Mouse (Mus musculus): ENCODE data around the gene Gm10097. TPM values are rescaled to one million over a fixed set of nuclear protein-coding genes. Genes with fewer than 3 reads are reported as not detected.

Gene Gm10097
- polyA plus RNA-seq, 1 experiment = not detected

DNA sequence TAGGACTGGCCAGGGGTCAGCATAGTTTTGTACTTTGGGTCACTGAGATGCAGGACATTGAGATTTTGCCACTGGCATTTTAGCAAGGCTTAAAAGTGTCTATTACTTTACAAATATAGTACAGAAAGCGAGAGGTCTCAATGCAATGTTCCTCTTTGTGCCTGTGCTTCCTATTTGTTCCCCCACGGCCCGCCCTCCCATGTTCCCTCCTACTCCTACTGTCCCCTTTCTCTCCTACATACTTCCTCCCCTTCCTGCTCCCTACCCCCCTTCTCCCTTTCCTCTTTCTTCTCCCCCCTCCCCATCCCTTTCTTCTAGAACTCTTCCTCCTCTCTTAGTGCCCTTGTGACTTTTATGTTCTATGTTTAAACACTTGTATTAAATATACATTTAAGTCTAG lies 12.1 kb upstream of the Gm10097 start:
- no peaks in the 10 kb centered on the region for H3K4me1 ChIP-seq (replicated peaks; ENCODE audit: control insufficient read depth, insufficient read depth, low read length)
- H3K36me3 ChIP-seq (ENCODE audit: control insufficient read depth, insufficient read depth, low read length) = peaks cover 40% of the 10 kb centered on the region
- DNase-seq = no peak
- H3K27ac ChIP-seq (ENCODE audit: control insufficient read depth, insufficient read depth, low read length) = no peak overlapping the region
- H3K4me3 ChIP-seq (ENCODE audit: control insufficient read depth, insufficient read depth, low read length) = no peak overlapping the region
- no peaks in the 10 kb centered on the region for H3K27me3 ChIP-seq (ENCODE audit: control insufficient read depth, insufficient read depth, low read length)
- 85% methylated on average over 3 of the region's 3 CpGs for WGBS
- TF ChIP-seq POLR2A (IDR thresholded peaks at IDR 0.05; ENCODE audit: control insufficient read depth, extremely low read depth, insufficient read depth, low read length, poor library complexity) = no peak
- TF ChIP-seq CTCF (IDR thresholded peaks at IDR 0.05; ENCODE audit: borderline replicate concordance, control insufficient read depth, extremely low read depth, insufficient read depth, low read length, poor library complexity) = no peak

- Histone ChIP-seq H3K36me3 (ENCODE audit: control insufficient read depth, insufficient read depth, low read length) (peaks cover 33% of the 10 kb centered on the region), H3K4me3 (ENCODE audit: control insufficient read depth, insufficient read depth, low read length) (no peak overlapping the region), H3K27me3 (ENCODE audit: control insufficient read depth, insufficient read depth, low read length) (no peaks in the 10 kb centered on the region), H3K27ac (ENCODE audit: control insufficient read depth, insufficient read depth, low read length) (no peak overlapping the region), H3K4me1 (replicated peaks; ENCODE audit: control insufficient read depth, insufficient read depth, low read length) (no peaks in the 10 kb centered on the region)
- no peak for DNase-seq
- WGBS = 97% methylated on average over 15 of the region's 15 CpGs
- TF ChIP-seq POLR2A (IDR thresholded peaks at IDR 0.05; ENCODE audit: control insufficient read depth, extremely low read depth, insufficient read depth, low read length, poor library complexity) = no peak
- no peak for TF ChIP-seq CTCF (IDR thresholded peaks at IDR 0.05; ENCODE audit: borderline replicate concordance, control insufficient read depth, extremely low read depth, insufficient read depth, low read length, poor library complexity)
These were observed 11.3 kb upstream of the Gm10097 start for GRCm38 (mm10) chr10:5057661-5058060.

- TF ChIP-seq POLR2A (IDR thresholded peaks at IDR 0.05; ENCODE audit: control insufficient read depth, extremely low read depth, insufficient read depth, low read length, poor library complexity) (no peak), CTCF (IDR thresholded peaks at IDR 0.05; ENCODE audit: borderline replicate concordance, control insufficient read depth, extremely low read depth, insufficient read depth, low read length, poor library complexity) (no peak)
- 91% methylated on average over 2 of the region's 2 CpGs for WGBS
- Histone ChIP-seq H3K4me1 (replicated peaks; ENCODE audit: control insufficient read depth, insufficient read depth, low read length) (no peaks in the 10 kb centered on the region), H3K27me3 (ENCODE audit: control insufficient read depth, insufficient read depth, low read length) (no peaks in the 10 kb centered on the region), H3K4me3 (ENCODE audit: control insufficient read depth, insufficient read depth, low read length) (no peak overlapping the region), H3K36me3 (ENCODE audit: control insufficient read depth, insufficient read depth, low read length) (peaks cover 33% of the 10 kb centered on the region), H3K27ac (ENCODE audit: control insufficient read depth, insufficient read depth, low read length) (no peak overlapping the region)
- no peak for DNase-seq
These were observed 10.1 kb upstream of the Gm10097 start for GRCm38 (mm10) chr10:5058876-5059275.

- Histone ChIP-seq H3K4me3 (ENCODE audit: control insufficient read depth, insufficient read depth, low read length) (no peak overlapping the region), H3K36me3 (ENCODE audit: control insufficient read depth, insufficient read depth, low read length) (peaks cover 29% of the 10 kb centered on the region), H3K27ac (ENCODE audit: control insufficient read depth, insufficient read depth, low read length) (no peak overlapping the region), H3K27me3 (ENCODE audit: control insufficient read depth, insufficient read depth, low read length) (no peaks in the 10 kb centered on the region), H3K4me1 (replicated peaks; ENCODE audit: control insufficient read depth, insufficient read depth, low read length) (no peaks in the 10 kb centered on the region)
- 83% methylated on average over 2 of the region's 2 CpGs for WGBS
- no peak for TF ChIP-seq POLR2A (IDR thresholded peaks at IDR 0.05; ENCODE audit: control insufficient read depth, extremely low read depth, insufficient read depth, low read length, poor library complexity)
- TF ChIP-seq CTCF (IDR thresholded peaks at IDR 0.05; ENCODE audit: borderline replicate concordance, control insufficient read depth, extremely low read depth, insufficient read depth, low read length, poor library complexity) = no peak
- no peak for DNase-seq
These were observed 9.0 kb upstream of the Gm10097 start for GRCm38 (mm10) chr10:5059983-5060382.

DNA sequence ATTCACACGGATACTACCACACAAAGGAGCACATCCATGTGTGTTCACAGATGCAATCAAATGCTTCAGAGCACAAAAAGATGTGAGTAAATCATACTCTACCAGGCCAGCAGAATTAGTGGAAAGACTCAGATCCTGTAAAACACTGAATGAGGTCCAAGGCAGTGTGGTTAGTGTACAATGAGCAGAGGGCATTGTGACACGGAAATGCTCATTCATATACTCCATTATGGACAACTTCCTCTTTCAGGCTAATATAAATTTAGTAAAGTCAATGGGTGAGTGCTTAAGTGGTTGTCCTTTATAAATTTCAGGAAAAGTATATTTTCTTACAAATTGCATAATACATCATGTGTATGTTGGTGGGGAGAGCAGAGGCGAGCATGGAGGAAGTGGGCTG lies 1.9 kb upstream of the Gm10097 start:
- Histone ChIP-seq H3K4me1 (replicated peaks; ENCODE audit: control insufficient read depth, insufficient read depth, low read length) (no peaks in the 10 kb centered on the region), H3K27me3 (ENCODE audit: control insufficient read depth, insufficient read depth, low read length) (no peaks in the 10 kb centered on the region), H3K36me3 (ENCODE audit: control insufficient read depth, insufficient read depth, low read length) (peaks cover 18% of the 10 kb centered on the region), H3K27ac (ENCODE audit: control insufficient read depth, insufficient read depth, low read length) (no peak overlapping the region), H3K4me3 (ENCODE audit: control insufficient read depth, insufficient read depth, low read length) (no peak overlapping the region)
- 88% methylated on average over 3 of the region's 3 CpGs for WGBS
- DNase-seq = no peak
- TF ChIP-seq CTCF (IDR thresholded peaks at IDR 0.05; ENCODE audit: borderline replicate concordance, control insufficient read depth, extremely low read depth, insufficient read depth, low read length, poor library complexity) (no peak), POLR2A (IDR thresholded peaks at IDR 0.05; ENCODE audit: control insufficient read depth, extremely low read depth, insufficient read depth, low read length, poor library complexity) (no peak)

DNA sequence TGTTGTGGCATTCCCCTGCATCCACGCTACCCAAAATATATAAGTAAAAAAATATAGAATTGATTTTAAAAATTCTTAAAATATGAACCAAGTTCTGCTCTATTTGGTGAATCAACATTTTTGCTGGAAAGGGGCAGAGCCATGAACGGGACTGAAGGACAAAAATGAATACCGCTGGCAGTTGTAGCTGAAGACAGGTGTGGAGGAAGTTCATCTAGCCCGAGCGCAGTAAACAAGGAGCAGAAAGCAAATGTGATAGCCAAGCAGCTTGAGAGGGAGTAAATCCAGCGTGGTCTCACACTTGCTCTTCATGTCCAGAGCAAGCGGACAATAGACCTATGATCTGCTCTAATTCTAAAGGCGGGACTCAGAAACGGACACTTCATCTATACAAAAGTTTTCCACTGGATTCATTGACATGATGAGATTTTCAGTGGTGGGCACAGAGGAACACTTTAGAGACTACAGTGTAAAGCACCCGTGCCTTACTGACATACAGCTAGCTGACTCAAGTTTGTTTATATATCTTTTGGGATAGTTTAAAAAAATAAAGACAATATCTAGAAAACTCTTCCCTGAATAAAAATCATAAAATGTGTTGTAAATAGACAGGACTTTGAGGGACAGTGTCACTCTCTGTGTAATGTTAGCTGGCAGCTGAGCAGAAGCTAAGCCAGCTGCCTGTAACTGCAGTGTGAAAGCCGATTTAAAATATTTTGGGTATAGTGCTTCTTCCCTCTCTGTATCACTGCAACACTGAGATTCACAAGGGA lies 1.4 kb downstream of the Gm10097 start:
- no peak for DNase-seq
- WGBS = 96% methylated on average over 11 of the region's 11 CpGs
- TF ChIP-seq CTCF (IDR thresholded peaks at IDR 0.05; ENCODE audit: borderline replicate concordance, control insufficient read depth, extremely low read depth, insufficient read depth, low read length, poor library complexity) = no peak
- no peak for TF ChIP-seq POLR2A (IDR thresholded peaks at IDR 0.05; ENCODE audit: control insufficient read depth, extremely low read depth, insufficient read depth, low read length, poor library complexity)
- no peak overlapping the region for H3K4me3 ChIP-seq (ENCODE audit: control insufficient read depth, insufficient read depth, low read length)
- H3K4me1 ChIP-seq (replicated peaks; ENCODE audit: control insufficient read depth, insufficient read depth, low read length) = no peaks in the 10 kb centered on the region
- H3K27me3 ChIP-seq (ENCODE audit: control insufficient read depth, insufficient read depth, low read length) = no peaks in the 10 kb centered on the region
- peaks cover 20% of the 10 kb centered on the region for H3K36me3 ChIP-seq (ENCODE audit: control insufficient read depth, insufficient read depth, low read length)
- H3K27ac ChIP-seq (ENCODE audit: control insufficient read depth, insufficient read depth, low read length) = no peak overlapping the region

DNA sequence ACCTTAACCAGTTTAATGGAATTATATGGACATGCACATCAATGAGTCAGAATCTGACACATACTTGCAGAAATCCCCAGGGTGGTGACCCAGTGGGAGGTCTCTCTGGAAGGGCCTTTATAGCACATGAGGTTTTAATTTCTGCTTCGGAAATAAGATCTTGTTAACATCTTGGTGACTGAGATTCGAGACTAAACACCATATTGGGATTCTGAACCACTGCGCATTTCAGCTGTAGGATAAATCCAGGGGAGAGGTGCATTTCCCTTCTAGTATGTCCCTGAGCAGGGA lies 1.9 kb downstream of the Gm10097 start:
- Histone ChIP-seq H3K36me3 (ENCODE audit: control insufficient read depth, insufficient read depth, low read length) (peaks cover 20% of the 10 kb centered on the region), H3K4me3 (ENCODE audit: control insufficient read depth, insufficient read depth, low read length) (no peak overlapping the region), H3K4me1 (replicated peaks; ENCODE audit: control insufficient read depth, insufficient read depth, low read length) (no peaks in the 10 kb centered on the region), H3K27ac (ENCODE audit: control insufficient read depth, insufficient read depth, low read length) (no peak overlapping the region), H3K27me3 (ENCODE audit: control insufficient read depth, insufficient read depth, low read length) (no peaks in the 10 kb centered on the region)
- TF ChIP-seq CTCF (IDR thresholded peaks at IDR 0.05; ENCODE audit: borderline replicate concordance, control insufficient read depth, extremely low read depth, insufficient read depth, low read length, poor library complexity) (no peak), POLR2A (IDR thresholded peaks at IDR 0.05; ENCODE audit: control insufficient read depth, extremely low read depth, insufficient read depth, low read length, poor library complexity) (no peak)
- no peak for DNase-seq
- WGBS = 95% methylated on average over 3 of the region's 3 CpGs
